Mouse (Mus musculus): ENCODE measurements at regions not wholly inside any gene's neighbourhood (a gene's known extent, or its start where the extent isn't known, plus 50 kb on each side); places are given as distances from the start of the nearest gene placed in this dataset.
A peak's percentile ranks its signal among the peaks of the same experiment; 100 is the strongest.

GRCm38 (mm10) chr3:143947079-143947937 is 257.7 kb downstream of the Lmo4 start:
- no peak for DNase-seq (ENCODE audit: low read depth, low spot score)

- no peak for DNase-seq (ENCODE audit: low read depth, low spot score)
Measured at GRCm38 (mm10) chr3:143939068-143939709, 265.8 kb downstream of the Lmo4 start.

GRCm38 (mm10) chr3:143925322-143925721 is 279.7 kb downstream of the Lmo4 start:
- DNase-seq (ENCODE audit: low read depth, low spot score): no peak

GRCm38 (mm10) chr3:143919744-143920143 is 285.3 kb downstream of the Lmo4 start:
- DNase-seq (ENCODE audit: low read depth, low spot score): no peak

GRCm38 (mm10) chr3:143914341-143915217 is 290.4 kb downstream of the Lmo4 start:
- peak; percentile 8 for DNase-seq (ENCODE audit: low read depth, low spot score)

GRCm38 (mm10) chr3:143913044-143913574 is 291.9 kb downstream of the Lmo4 start:
- DNase-seq (ENCODE audit: low read depth, low spot score): no peak

GRCm38 (mm10) chr3:143912433-143912832 is 292.6 kb downstream of the Lmo4 start:
- DNase-seq (ENCODE audit: low read depth, low spot score): peak; percentile 29

- DNase-seq (ENCODE audit: low read depth, low spot score): no peak
Measured at GRCm38 (mm10) chr3:143909341-143909740, 295.7 kb downstream of the Lmo4 start.

GRCm38 (mm10) chr3:143903421-143903820 is 301.6 kb downstream of the Lmo4 start:
- no peak for DNase-seq (ENCODE audit: low read depth, low spot score)

GRCm38 (mm10) chr3:143880813-143881212 is 324.2 kb downstream of the Lmo4 start:
- no peak for DNase-seq (ENCODE audit: low read depth, low spot score)

- DNase-seq (ENCODE audit: low read depth, low spot score): no peak
Measured at GRCm38 (mm10) chr3:143873876-143874275, 331.1 kb downstream of the Lmo4 start.

- DNase-seq (ENCODE audit: low read depth, low spot score): no peak
Measured at GRCm38 (mm10) chr3:143866521-143866920, 338.5 kb downstream of the Lmo4 start.

- no peak for DNase-seq (ENCODE audit: low read depth, low spot score)
Measured at GRCm38 (mm10) chr3:143865626-143866025, 339.4 kb downstream of the Lmo4 start.

- DNase-seq (ENCODE audit: low read depth, low spot score): no peak
Measured at GRCm38 (mm10) chr3:143864490-143864889, 340.5 kb downstream of the Lmo4 start.

- DNase-seq (ENCODE audit: low read depth, low spot score): no peak
Measured at GRCm38 (mm10) chr3:143862531-143862930, 342.5 kb downstream of the Lmo4 start.

GRCm38 (mm10) chr3:143861866-143862265 is 343.2 kb downstream of the Lmo4 start:
- DNase-seq (ENCODE audit: low read depth, low spot score): no peak

- DNase-seq (ENCODE audit: low read depth, low spot score): no peak
Measured at GRCm38 (mm10) chr3:143835611-143836240, 369.3 kb downstream of the Lmo4 start.

GRCm38 (mm10) chr3:143834725-143835124 is 370.3 kb downstream of the Lmo4 start:
- DNase-seq (ENCODE audit: low read depth, low spot score): no peak

GRCm38 (mm10) chr3:143823395-143823777 is 381.6 kb downstream of the Lmo4 start:
- DNase-seq (ENCODE audit: low read depth, low spot score): no peak

- no peak for DNase-seq (ENCODE audit: low read depth, low spot score)
Measured at GRCm38 (mm10) chr3:143822564-143823394, 382.2 kb downstream of the Lmo4 start.

Measured in telencephalon, adult 2 months (tissue).